Mouse (Mus musculus) adrenal gland, adult 10 weeks (tissue): ENCODE measurements around the gene Vapa. TPM values are rescaled to one million over a fixed set of nuclear protein-coding genes. Genes with fewer than 3 reads are reported as not detected.

ENCODE experiments used
- polyA plus RNA-seq: library from polyadenylated mRNA; stranded (reverse); fragments of 350-450 nt; fragmentation: Illumina TruSeq; extraction: RNeasy Lipid Tissue Mini Kit (QIAGEN cat#74804); gene quantifications from one replicate; pipeline ENCODE4 v1.2.3, GENCODE M21; 2014; ENCODE audit warnings: low read depth, low replicate concordance

The Vapa gene
- 426 TPM for polyA plus RNA-seq

DNA sequence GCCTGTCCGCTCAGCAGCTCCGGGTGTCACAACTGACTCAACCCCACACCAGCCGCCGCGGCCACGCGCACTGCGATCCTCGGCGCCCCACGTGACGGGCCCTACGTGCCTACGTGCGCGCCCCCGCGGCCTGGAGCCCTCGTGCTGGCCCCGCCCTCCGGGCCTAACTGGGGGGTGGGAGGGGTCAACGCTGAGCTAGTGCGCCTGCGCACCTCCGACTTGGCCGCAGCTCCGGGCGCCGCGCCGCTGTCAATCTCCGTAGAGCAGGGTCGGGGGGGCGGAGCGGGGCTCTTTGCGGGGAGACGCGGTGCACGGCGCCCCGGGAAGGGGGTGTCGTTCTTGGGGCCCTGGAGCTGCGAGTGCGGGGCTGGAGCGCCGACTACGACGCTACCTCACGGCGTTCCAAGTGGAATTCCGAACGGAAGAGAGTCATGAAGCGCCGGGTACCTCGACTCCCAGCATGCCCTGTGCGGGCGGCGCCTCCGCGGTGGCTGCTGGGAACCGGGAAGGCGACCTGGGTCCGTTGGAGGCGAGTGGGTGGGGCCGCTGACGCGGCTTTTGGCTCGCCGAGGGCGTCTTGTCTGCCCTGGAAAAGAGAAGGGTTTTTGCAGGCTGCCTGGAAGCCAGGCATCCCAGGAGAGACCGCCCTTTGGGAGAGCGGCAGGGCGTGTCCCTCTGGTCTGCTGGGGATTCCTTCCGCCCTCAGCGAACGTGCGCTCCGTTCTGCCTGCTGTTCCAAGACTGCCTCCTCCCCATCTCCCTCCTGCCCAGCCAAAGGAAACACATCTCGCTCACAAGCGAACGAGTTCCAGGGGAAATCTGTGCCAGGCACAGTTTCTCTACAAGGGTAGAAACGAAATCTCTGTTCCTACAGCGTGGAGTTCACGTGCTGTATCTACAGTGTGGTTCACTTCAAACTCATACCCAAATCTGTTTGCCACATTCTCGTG is at the start of gene Vapa:
Gene Vapa (minus strand): TSS at position 93 of the 950 bp plus-strand sequence.

DNA sequence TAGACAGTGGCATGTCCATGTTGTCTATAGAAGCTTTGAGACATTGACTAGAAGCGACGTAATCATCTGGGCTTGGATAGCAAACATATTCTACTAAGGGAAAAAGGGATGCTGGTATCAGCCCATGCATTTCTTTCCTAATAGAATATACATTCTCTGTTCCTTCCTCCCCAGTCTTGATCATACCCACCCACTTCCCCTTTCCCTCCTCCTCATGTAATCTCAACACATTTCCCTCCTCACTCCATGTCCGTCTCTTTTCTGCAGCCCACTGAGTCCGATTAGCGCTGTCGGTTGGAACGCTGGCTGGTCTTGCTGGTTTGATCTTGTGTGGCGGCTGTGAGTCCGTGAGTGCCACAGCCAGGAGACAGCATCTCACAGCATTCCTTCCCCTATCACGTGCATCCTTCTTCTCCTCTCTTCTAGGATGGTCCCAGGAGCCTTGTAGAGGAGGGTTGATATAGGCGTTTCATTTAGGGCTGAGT is 28.4 kb upstream of the Vapa start, which contains the start of gene Txndc2:
Gene Txndc2 (minus strand): TSS at position 435 of the 485 bp plus-strand sequence.

DNA sequence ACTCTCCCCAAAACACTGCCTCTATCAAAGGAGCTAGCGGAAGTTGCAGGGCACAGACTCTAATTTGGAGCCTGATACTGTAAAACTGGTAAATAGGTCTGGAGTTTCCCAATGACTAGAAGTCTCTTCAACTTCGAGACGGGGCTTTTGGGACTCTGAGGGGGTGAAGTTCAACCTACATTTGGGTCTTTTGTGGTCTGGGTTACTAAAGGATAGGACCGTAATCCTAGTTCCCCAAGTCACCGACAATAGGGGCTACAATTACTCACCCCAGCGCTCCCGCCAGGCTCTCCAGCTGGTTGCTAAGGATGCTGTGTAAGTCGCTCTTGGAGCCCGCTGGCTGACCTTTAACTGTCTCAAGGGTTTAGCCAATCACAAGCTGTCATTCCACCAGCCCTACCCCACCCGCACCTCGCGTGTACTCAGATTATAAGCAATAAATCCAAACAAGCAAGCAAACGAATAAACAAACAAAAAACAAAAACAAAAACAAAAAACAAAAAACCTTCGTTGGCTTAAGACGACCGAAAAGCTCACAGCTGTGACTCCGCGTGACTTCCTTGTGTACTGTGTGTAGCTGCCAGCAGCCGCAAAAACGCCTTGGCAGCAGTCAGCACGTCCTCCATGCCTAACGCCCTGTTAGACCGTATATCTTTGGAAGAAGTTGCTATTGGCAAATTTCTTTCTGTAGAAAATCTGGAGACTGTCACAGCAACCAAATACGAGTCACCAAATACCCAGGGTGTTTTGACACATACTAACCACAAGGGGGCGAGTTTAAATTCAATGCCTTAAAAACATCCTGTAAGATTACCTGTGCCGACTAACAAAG is 72.7 kb downstream of the Vapa start, which contains the start of gene Tmem232:
Gene Tmem232 (minus strand): TSS at position 342 of the 832 bp plus-strand sequence.

Other genes starting within 250 kb of the Vapa start
- gene Tmem232, start 72.8 kb downstream of the Vapa start, polyA plus RNA-seq = not detected
- gene Txndc2, start 28.6 kb upstream of the Vapa start, polyA plus RNA-seq = 24.9 TPM
- 86.8 TPM for gene Rab31, start 159.2 kb upstream of the Vapa start, polyA plus RNA-seq
- 36.5 TPM for gene Ppp4r1, start 169.0 kb upstream of the Vapa start, polyA plus RNA-seq